Mouse (Mus musculus): Measurements from ENCODE around the gene Ppp1r10. TPM values are rescaled to one million over a fixed set of nuclear protein-coding genes. Genes with fewer than 3 reads are reported as not detected.
A peak's percentile ranks its signal among the peaks of the same experiment; 100 is the strongest.

Ppp1r10 gene
- total and polyA plus RNA-seq, 3 experiments: 30.9 to 93.8 (median 77.3) TPM

DNA sequence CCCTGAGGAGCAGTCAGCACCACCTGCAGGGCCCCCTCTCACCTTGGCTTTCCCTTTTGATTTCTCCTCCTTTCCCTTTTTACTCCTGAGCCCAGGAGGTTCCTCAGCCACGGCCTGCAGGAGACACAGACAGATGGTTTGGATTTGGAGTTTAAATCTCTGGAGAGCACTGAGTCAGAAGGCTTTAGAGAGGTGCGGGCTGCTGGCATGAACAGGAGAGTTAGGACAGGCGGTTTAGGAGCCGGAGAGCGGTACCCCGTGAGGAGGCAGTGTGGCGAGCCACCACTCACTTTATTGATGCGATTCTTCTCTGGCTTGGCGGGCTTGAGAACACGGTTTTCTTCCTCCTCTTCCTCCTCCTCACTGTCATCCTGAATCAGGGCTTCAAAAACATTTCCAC lies 47.0 kb downstream of the Ppp1r10 start:
- Histone ChIP-seq H3K4me3 (ENCODE audit: low read depth, low read length) (no peak overlapping the region), H3K9me3 (replicated peaks) (no peaks in the 10 kb centered on the region), H3K36me3 (replicated peaks) (peaks cover 98% of the 10 kb centered on the region), H3K27me3 (ENCODE audit: insufficient read depth, low read length) (no peaks in the 10 kb centered on the region; the same call in 1 of the 2 replicates), H3K4me1 (ENCODE audit: insufficient read depth, low read depth, low read length) (peaks cover 33% of the 10 kb centered on the region)
- no peak for DNase-seq (ENCODE audit: low spot score)
- no peak for ATAC-seq (ENCODE audit: extremely low read depth, insufficient number of reproducible peaks, low FRiP score, poor library complexity, severe bottlenecking)
- TF ChIP-seq POLR2AphosphoS5 (IDR thresholded peaks at IDR 0.05; ENCODE audit: insufficient replicate concordance, low read depth, low read length) (no peak), GATA2 (IDR thresholded peaks at IDR 0.05; ENCODE audit: borderline replicate concordance, low read depth, low read length) (no peak)

- TF ChIP-seq TAL1 (conservative IDR thresholded peaks at IDR 0.05; ENCODE audit: low read depth, low read length) (no peak), POLR2AphosphoS5 (IDR thresholded peaks at IDR 0.05; ENCODE audit: insufficient replicate concordance, low read depth, low read length) (no peak), CTCF (IDR thresholded peaks at IDR 0.05; ENCODE audit: low read depth, low read length) (no peak), GATA1 (IDR thresholded peaks at IDR 0.05; ENCODE audit: borderline replicate concordance, low read length) (no peak), GATA2 (IDR thresholded peaks at IDR 0.05; ENCODE audit: borderline replicate concordance, low read depth, low read length) (no peak)
- H3K27me3 ChIP-seq (ENCODE audit: insufficient read depth, low read length): no peaks in the 10 kb centered on the region
- H3K4me3 ChIP-seq (ENCODE audit: low read depth, low read length): peak overlapping the region; percentile 0; the same call in 1 of the 2 replicates
- no peaks in the 10 kb centered on the region for H3K9me3 ChIP-seq (replicated peaks)
- H3K36me3 ChIP-seq (replicated peaks): peaks cover 76% of the 10 kb centered on the region
- ATAC-seq (ENCODE audit: extremely low read depth, insufficient number of reproducible peaks, low FRiP score, poor library complexity, severe bottlenecking): no peak
- no peak for DNase-seq (ENCODE audit: low spot score)
- peaks cover 56% of the 10 kb centered on the region for H3K4me1 ChIP-seq (ENCODE audit: insufficient read depth, low read depth, low read length)
These were observed 51.4 kb downstream of the Ppp1r10 start for GRCm38 (mm10) chr17:35967621-35968020.

DNA sequence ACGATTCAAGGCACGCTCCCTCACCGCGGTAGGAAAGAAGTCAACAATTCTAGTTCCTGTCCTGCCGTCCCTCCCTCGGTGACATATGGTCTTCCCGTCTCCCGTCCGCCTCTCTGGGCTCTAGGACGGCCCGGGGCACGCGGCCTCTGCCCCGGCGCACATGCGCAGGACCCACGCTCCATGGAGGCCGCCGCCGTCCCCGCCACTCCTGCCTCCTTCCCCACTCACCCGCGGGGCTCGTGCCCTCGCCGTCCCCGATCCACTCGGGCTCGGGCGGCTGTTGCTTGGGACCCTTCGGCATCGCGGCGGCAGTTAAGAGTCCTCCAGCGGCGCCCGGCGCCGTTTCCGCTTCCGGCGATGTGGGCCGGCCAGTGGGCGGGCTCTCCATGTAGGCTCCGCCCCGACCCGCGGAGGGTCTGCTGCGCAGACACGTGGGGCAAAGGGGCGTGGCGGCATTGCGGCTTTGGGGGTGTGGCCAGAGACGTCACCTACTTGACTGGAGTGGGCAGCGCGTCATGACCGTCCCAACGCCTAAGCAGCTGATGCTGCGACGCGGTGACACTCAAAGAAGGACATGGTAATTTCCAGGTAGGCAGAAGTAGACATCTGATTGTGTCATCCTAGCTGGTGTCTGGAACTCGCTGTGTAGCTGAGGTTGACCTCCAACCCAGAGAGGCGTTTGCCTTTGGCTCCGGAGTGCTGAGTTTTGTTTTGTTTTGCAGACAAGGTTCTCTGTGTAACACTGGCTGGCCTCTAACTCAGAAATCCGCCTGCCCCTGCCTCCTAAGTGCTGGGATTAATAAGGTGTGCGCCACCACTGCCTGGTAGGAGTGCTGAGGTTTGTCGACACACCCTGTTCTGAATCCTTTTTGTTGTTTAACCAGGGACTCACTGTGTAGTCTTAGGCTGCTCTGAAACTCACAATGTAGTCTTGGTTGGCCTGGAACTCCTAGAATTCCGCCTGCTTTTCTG lies 53.5 kb downstream of the Ppp1r10 start, which contains the start of gene Abcf1:
Gene Abcf1, minus strand, starts transcription at position 344 of the 972 bp plus-strand sequence.
- peaks cover 54% of the 10 kb centered on the region for H3K4me1 ChIP-seq (ENCODE audit: insufficient read depth, low read depth, low read length)

GRCm38 (mm10) chr17:35972131-35972530 lies 55.9 kb downstream of the Ppp1r10 start:
- H3K27me3 ChIP-seq (ENCODE audit: insufficient read depth, low read length): no peaks in the 10 kb centered on the region
- no peak overlapping the region for H3K4me3 ChIP-seq (ENCODE audit: low read depth, low read length)
- peaks cover 46% of the 10 kb centered on the region for H3K4me1 ChIP-seq (ENCODE audit: insufficient read depth, low read depth, low read length)
- no peaks in the 10 kb centered on the region for H3K9me3 ChIP-seq (replicated peaks)
- TF ChIP-seq TAL1 (conservative IDR thresholded peaks at IDR 0.05; ENCODE audit: low read depth, low read length): no peak
- TF ChIP-seq GATA2 (IDR thresholded peaks at IDR 0.05; ENCODE audit: borderline replicate concordance, low read depth, low read length): no peak
- no peak for TF ChIP-seq GATA1 (IDR thresholded peaks at IDR 0.05; ENCODE audit: borderline replicate concordance, low read length)
- no peak for TF ChIP-seq CTCF (IDR thresholded peaks at IDR 0.05; ENCODE audit: low read depth, low read length)
- TF ChIP-seq POLR2AphosphoS5 (IDR thresholded peaks at IDR 0.05; ENCODE audit: insufficient replicate concordance, low read depth, low read length): no peak
- DNase-seq (ENCODE audit: low spot score) (no peak), ATAC-seq (ENCODE audit: extremely low read depth, insufficient number of reproducible peaks, low FRiP score, poor library complexity, severe bottlenecking) (peak; percentile 57)
- H3K36me3 ChIP-seq (replicated peaks): peaks cover 74% of the 10 kb centered on the region

More for the DNA sequence above, 53.5 kb downstream of the Ppp1r10 start, which contains the start of gene Abcf1:
- Histone ChIP-seq H3K27me3 (ENCODE audit: insufficient read depth, low read length) (no peaks in the 10 kb centered on the region), H3K9me3 (replicated peaks) (no peaks in the 10 kb centered on the region), H3K36me3 (replicated peaks) (peaks cover 75% of the 10 kb centered on the region), H3K4me3 (ENCODE audit: low read depth, low read length) (peak within 1 kb of the TSS; percentile 95)
- TF ChIP-seq POLR2AphosphoS5 (IDR thresholded peaks at IDR 0.05; ENCODE audit: insufficient replicate concordance, low read depth, low read length) (no peak), GATA1 (IDR thresholded peaks at IDR 0.05; ENCODE audit: borderline replicate concordance, low read length) (no peak), GATA2 (IDR thresholded peaks at IDR 0.05; ENCODE audit: borderline replicate concordance, low read depth, low read length) (no peak), TAL1 (conservative IDR thresholded peaks at IDR 0.05; ENCODE audit: low read depth, low read length) (no peak), CTCF (IDR thresholded peaks at IDR 0.05; ENCODE audit: low read depth, low read length) (no peak)
- DNase-seq (ENCODE audit: low spot score) (peak; percentile 93), ATAC-seq (ENCODE audit: extremely low read depth, insufficient number of reproducible peaks, low FRiP score, poor library complexity, severe bottlenecking) (peak; percentile 94)

- H3K4me1 ChIP-seq (ENCODE audit: insufficient read depth, low read depth, low read length): peaks cover 49% of the 10 kb centered on the region
- H3K4me3 ChIP-seq (ENCODE audit: low read depth, low read length): peak overlapping the region; percentile 94
- no peaks in the 10 kb centered on the region for H3K27me3 ChIP-seq (ENCODE audit: insufficient read depth, low read length)
- peak; percentile 6; the same call in 1 of the 2 replicates for ATAC-seq (ENCODE audit: extremely low read depth, insufficient number of reproducible peaks, low FRiP score, poor library complexity, severe bottlenecking)
- peak; percentile 40 for DNase-seq (ENCODE audit: low spot score)
- no peaks in the 10 kb centered on the region for H3K9me3 ChIP-seq (replicated peaks)
- no peak for TF ChIP-seq GATA2 (IDR thresholded peaks at IDR 0.05; ENCODE audit: borderline replicate concordance, low read depth, low read length)
- TF ChIP-seq POLR2AphosphoS5 (IDR thresholded peaks at IDR 0.05; ENCODE audit: insufficient replicate concordance, low read depth, low read length): no peak
- TF ChIP-seq CTCF (IDR thresholded peaks at IDR 0.05; ENCODE audit: low read depth, low read length): no peak
- no peak for TF ChIP-seq GATA1 (IDR thresholded peaks at IDR 0.05; ENCODE audit: borderline replicate concordance, low read length)
- no peak for TF ChIP-seq TAL1 (conservative IDR thresholded peaks at IDR 0.05; ENCODE audit: low read depth, low read length)
- peaks cover 77% of the 10 kb centered on the region for H3K36me3 ChIP-seq (replicated peaks)
These were observed 62.7 kb downstream of the Ppp1r10 start for GRCm38 (mm10) chr17:35978811-35979400.
